Mouse (Mus musculus) heart, adult 11 months (tissue): ENCODE data around the gene BC051019.
A peak's percentile ranks its signal among the peaks of the same experiment; 100 is the strongest.

Experiments used
- DNase-seq: peaks from one replicate; pipeline ENCODE4 v3.0.0; 2022

Gene BC051019

DNA sequence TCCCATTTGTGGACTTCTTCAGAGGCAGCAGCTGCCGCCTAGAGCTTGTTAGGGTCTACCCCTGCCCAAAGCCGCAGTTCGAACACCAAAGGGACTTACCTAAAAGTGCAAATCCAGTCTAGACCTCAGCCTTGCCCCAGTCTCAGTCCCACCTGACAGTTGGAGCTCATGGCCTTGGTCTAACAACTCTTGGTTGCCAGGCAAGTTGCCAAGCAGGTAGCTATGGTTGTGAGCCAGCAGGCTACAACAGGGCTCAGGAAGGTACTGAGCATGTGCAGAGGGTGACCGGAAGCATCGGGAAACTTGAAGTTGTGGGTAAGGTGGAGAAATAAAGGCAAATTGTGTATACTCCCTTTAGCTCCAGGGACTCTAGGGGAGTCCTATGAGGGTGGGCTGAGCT, at the start of gene BC051019:
BC051019 (minus strand) TSS at position 154 of the 400 bp plus-strand sequence.
- peak; percentile 84 for DNase-seq

- no peak for DNase-seq
Measured at GRCm38 (mm10) chr7:109772251-109772650, 48.6 kb upstream of the BC051019 start.

- DNase-seq = no peak
Measured at GRCm38 (mm10) chr7:109768699-109769383, 45.2 kb upstream of the BC051019 start.

- DNase-seq = peak; percentile 63
Measured at GRCm38 (mm10) chr7:109767575-109768350, 44.1 kb upstream of the BC051019 start.

GRCm38 (mm10) chr7:109764009-109764408, 40.4 kb upstream of the BC051019 start:
- no peak for DNase-seq

DNA sequence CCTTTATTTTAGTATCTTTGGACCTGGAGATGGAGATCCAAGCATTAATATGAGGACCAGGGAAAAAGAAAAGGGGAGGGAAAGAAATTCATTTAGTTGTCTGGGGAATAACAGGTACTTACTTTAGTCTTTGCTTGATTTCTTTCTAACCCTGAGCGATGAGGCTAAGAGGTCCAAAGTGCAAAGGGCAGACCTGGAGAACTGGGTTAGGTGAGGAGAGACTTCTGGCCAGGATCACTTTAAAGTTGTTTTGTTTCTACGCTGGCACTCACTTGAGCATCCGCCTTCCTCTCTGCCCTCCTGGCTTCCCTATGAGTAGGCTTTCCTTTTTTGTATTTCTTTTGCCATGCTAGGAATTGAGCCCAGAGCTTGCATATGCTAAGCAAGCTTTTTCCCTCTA, 32.6 kb upstream of the BC051019 start:
- DNase-seq = no peak

DNA sequence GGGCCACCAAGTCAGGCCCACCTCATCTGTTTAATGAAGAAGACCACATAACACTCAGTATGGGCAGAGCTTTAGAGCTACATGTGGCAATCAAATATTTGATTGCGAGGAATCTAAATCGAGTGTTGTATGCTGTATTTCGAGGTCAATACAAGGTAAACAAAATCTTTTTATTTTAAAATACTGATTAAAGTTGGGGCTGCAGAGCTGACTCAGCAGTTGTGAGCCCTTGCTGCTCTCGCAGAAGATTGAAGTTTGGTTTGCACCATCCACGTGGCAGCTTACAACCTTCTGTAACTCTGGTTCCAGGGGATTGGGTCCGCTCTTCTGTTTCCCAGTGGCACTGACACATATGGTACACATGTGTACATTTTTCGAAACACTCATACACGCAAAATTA, 30.4 kb upstream of the BC051019 start:
- DNase-seq = no peak

GRCm38 (mm10) chr7:109752008-109752925, 28.6 kb upstream of the BC051019 start, which contains the start of gene Tmem9b:
TSS of gene Tmem9b (minus strand) at chr7:109752875.
- peak; percentile 99 for DNase-seq

DNA sequence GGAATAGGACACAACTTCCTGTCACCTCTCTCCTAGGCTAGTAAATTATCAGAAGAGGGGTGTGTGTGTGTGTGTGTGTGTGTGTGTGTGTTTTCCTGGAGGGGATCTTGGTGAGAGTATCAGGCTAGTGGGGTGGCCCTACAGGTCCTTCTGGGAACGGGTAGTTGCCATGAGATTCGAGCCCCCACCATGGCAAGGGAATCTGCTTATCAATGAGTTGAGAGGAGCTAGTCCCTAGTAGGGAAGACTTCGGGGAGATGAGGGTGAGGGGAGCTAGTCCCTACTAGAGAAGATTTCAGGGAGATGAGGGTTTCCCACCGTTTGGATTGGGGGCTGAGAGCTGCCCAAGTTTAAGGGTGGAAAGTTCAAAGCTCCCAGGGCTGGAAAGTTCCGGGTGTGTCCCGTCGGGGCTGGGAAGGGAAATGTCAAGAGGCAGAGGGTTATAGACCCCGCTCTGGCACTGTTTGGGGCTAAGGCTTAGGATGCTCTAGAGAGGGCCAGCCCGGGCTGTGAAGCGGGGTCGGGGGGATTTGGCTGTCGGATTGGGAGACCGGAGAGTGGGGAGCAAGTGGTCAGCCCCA, 27.9 kb upstream of the BC051019 start:
- peak; percentile 89 for DNase-seq

- DNase-seq = no peak
Measured at GRCm38 (mm10) chr7:109747747-109748146, 24.1 kb upstream of the BC051019 start.

DNA sequence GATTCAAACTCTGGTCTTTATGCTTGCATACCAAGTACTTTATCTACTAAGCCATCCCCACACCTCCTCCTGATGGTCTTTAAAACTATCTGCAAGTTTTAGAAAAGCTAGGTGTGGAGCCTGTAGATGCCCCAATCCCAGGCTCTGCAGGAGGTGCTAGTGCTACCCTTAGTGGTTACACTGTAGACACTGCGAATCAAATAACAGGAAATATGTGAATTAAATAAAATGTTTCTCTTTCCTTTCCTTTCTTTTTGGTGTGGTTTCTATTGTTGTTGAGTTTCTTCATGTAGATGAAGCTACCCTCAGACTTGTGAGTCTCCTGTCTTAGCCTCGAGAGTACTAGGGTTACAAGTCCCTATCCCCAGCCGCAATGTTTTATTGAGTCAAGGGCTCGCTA, 18.1 kb upstream of the BC051019 start:
- no peak for DNase-seq

DNA sequence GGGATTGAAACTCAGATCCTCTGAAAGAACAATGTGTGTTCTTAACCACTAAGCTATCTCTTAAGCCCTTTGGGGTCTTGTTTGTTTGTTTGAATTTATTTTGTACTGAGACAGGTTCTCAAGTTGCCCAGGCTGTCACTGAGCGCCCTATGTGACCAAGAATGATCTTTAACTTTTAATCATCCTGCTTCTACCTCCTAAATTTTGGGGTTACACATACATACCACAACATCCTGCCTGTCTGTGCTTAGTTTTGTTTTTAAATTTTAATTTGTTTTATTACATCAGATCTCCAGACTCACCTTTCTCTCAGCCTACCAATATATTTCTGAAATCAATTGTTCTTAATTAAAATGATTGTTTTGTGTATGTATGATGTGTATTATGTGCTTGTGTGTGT, 17.4 kb upstream of the BC051019 start:
- DNase-seq = no peak

DNA sequence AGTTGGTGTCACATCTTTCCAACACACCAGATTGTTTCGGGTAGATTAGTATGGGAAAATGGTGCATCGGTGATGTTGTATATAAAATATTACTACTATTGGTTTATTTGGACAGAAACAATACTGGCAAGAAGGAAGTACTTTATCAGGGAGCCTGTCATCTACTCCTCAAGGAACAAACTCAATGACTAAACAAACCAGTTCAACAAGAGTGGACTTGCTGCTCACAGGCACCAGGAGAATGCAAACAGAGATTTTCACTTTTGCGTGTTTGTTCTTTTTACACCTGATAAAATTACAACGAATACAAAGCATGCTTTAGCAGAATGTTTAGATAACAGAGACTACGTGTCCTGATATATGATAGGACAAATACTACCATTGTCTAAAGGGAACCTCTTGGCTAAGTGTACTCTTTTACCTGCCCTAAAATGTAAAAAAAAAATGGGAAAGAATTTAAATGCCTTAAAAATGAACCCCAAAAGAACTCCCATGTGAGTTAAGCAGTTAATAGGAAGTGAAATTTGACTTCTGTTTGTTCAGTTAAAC, 16.2 kb upstream of the BC051019 start:
- no peak for DNase-seq

DNA sequence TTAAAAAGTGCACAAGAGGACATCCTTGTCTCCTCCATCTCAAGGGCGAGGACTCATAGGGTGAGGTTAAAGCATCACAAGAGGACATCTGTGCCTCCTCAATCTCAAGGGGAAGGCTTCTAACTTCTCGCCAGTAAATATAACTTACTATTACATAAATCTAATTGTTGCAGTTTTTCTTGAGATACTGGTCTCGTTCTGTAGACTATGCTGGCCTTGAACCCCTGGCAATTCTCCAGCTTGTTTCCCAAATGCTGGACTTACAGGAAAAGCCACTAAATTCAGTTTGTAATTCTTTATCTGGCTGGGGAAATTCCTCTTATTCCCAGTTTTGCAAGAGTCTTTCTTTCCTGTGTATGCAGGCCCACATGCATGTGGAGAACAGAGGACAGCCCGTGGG, 11.2 kb upstream of the BC051019 start:
- DNase-seq = no peak

DNA sequence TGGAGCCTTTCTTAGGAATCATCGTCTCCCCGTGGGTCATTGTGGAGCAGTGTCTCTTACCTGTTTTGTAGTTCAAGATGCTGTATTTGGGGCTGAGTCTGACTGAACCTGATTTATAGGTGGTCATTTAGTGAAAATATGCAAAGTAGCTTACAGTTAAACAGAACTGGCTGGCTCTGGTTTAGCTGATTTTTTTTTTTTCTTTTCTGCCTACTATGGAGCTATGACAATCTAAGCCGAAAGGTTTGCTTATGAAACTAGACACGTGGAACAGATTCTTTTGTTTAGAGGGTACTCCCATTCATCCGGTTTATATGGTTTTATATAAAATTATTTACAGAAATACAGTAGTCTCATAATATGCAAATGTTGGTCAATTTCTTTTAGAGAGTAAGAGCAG, 8.0 kb upstream of the BC051019 start, which contains the start of gene Ascl3:
Ascl3 (minus strand) TSS at position 101 of the 400 bp plus-strand sequence.
- DNase-seq = no peak

DNA sequence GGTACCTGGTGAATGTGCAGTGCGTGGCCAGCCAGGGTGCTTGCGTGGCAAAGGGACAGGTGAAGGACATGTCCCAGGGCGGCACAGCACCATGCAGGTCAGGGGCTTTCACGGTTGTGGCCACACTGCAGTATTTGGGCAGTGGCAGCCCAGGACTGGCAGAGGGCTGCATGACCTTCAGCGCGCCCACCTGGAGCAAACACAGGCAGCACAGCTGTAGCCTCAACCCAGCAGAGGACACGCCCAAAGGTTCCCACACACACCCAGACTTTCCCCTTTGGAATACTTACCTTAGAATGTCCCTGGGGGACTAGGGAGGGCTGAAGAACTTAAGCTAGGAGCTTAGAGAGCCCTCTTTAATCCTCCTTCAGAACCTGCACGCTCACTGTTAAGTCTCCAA, 536 bp downstream of the BC051019 start:
- DNase-seq = no peak

DNA sequence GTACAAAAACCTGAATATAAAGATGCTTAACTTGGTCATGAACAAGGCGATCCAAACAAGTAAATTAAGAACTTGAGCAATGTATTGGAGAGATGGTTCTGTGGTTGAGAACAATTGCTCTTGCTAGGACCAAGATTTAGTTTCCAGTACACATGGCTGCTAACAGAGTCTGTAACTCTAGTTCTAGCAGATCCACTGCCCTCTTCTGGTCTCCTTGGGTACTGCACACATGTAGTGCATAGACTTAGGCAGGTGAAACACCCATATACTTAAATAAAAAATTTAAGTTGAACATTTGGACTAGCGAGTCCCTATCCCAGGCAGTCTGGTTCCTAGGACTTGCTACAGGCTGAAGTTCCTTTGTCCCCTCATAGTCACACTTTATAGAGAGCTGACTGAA, 1.0 kb downstream of the BC051019 start:
- no peak for DNase-seq

- DNase-seq = no peak
Measured at GRCm38 (mm10) chr7:109719286-109719685, 4.4 kb downstream of the BC051019 start.

DNA sequence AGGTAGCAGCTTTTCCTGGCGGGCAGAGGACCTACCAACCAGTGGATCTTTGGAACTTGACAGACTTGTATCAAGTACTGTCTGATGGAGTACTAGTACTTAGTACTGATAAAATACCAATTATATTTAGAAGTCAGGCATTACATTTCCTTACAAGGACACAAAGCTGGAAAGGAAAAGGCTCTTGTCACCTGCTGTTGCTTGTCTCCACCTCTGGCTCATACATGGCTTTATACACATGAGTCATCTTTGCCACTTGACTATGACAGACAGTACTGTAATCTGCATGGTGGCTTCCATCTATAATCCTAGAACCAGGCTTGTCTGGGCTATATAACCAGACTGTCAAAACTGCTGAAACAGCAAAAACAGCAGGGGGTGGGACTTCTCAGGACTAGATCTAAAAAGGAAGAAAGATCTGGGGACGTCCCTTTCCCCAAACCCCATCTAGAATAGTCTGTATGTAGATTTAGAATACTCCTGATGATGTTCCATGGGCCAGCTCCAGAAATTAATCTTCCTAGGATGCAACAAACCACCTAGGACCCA, 10.1 kb downstream of the BC051019 start:
- no peak for DNase-seq

GRCm38 (mm10) chr7:109712198-109712597, 11.5 kb downstream of the BC051019 start:
- no peak for DNase-seq

GRCm38 (mm10) chr7:109710069-109710468, 13.6 kb downstream of the BC051019 start:
- DNase-seq = peak; percentile 86

DNA sequence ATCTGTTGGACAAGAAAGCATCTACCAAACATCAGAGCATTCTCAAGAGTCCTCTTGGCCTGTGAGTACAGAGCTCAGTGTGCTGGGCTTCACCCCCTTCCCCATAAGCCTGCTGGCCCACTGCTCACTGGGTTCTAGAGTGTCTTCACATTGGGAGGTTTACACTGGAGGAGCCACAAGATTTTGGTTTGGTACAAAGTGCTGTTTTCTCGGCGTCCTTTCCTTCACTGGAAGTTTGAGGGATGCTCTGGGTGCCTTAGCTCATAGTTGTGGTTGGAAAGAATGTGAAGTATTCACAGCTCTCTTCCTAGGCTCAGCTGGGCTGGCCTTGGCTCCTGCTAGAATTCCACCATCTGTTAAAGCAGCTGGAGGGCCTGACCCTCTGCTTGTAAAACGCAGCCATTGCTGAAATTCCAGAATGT, 14.7 kb downstream of the BC051019 start:
- DNase-seq = peak; percentile 98
